Mouse (Mus musculus) megakaryocyte, embryonic 14.5 days (primary cell): ENCODE data around the gene 1700020N01Rik. TPM values are rescaled to one million over a fixed set of nuclear protein-coding genes. Genes with fewer than 3 reads are reported as not detected.

Source experiments
- H3K27me3 ChIP-seq: replicated peaks from 2 replicates; pipeline ENCODE3; 2012; ENCODE audit warnings: inconsistent platforms
- H3K36me3 ChIP-seq: replicated peaks from 2 replicates; pipeline ENCODE3; 2012; ENCODE audit warnings: low read length, inconsistent platforms, mixed read lengths
- H3K4me1 ChIP-seq: 2 replicates; pipeline ENCODE4 v1.6.1; 2012; ENCODE audit warnings: inconsistent platforms
- H3K4me3 ChIP-seq: replicated peaks from 2 replicates; pipeline ENCODE3; 2012; ENCODE audit warnings: moderate library complexity, mild to moderate bottlenecking, inconsistent platforms
- H3K9me3 ChIP-seq: 2 replicates; pipeline ENCODE4 v1.6.1; 2012; ENCODE audit warnings: inconsistent platforms
- FLI1 ChIP-seq: IDR thresholded peaks from 2 replicates; pipeline ENCODE4 v1.6.1; 2012; ENCODE audit warnings: low read length, inconsistent platforms, mixed read lengths
- GATA1 ChIP-seq: IDR thresholded peaks from 3 replicates; pipeline ENCODE4 v1.6.1; 2012; ENCODE audit warnings: mixed read lengths, low read length, inconsistent platforms, borderline replicate concordance
- polyA plus RNA-seq: library from polyadenylated mRNA; stranded (reverse); fragments of >175 nt; gene quantifications from 2 replicates; pipeline ENCODE4 v1.2.3, GENCODE M21; 2012; ENCODE audit warnings: low replicate concordance; ENCODE audit not compliant: insufficient read depth

1700020N01Rik gene
- polyA plus RNA-seq, 1 experiment: not detected

GRCm38 (mm10) chr10:21618745-21619508, 26.0 kb downstream of the 1700020N01Rik start:
- Histone ChIP-seq H3K36me3 (no peaks in the 10 kb centered on the region), H3K4me3 (peak overlapping the region; percentile 74), H3K27me3 (no peaks in the 10 kb centered on the region), H3K4me1 (no peaks in the 10 kb centered on the region; the same call in 1 of the 2 replicates), H3K9me3 (no peaks in the 10 kb centered on the region)
- no peak for TF ChIP-seq GATA1
- no peak for TF ChIP-seq FLI1

DNA sequence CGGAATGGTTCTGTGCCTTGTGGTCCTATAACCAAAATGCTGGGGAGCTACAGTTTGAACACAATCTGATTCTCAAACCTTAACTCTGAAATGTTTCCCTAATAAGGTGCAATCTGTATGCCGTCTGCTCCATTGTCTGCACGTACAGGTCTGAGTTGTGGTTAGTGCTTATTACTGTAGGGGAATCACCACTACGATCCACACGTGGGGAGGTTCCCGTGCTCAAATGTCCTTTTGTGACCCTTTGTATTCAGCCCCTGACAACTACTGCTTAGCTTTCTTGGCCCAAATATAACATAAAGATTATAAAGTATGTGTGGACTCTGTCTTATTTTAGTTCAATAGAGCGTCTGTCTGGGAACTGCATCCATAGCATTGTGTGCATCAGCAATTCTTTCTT, 29.1 kb downstream of the 1700020N01Rik start:
- TF ChIP-seq FLI1: no peak
- no peak for TF ChIP-seq GATA1
- Histone ChIP-seq H3K4me3 (no peak overlapping the region), H3K27me3 (no peaks in the 10 kb centered on the region), H3K9me3 (no peaks in the 10 kb centered on the region), H3K4me1 (no peaks in the 10 kb centered on the region; the same call in 1 of the 2 replicates), H3K36me3 (no peaks in the 10 kb centered on the region)

- TF ChIP-seq FLI1 (no peak), GATA1 (no peak)
- H3K27me3 ChIP-seq: peaks cover 2% of the 10 kb centered on the region
- H3K36me3 ChIP-seq: no peaks in the 10 kb centered on the region
- H3K4me1 ChIP-seq: no peaks in the 10 kb centered on the region
- no peak overlapping the region for H3K4me3 ChIP-seq
- no peaks in the 10 kb centered on the region for H3K9me3 ChIP-seq
Measured at GRCm38 (mm10) chr10:21628555-21628954, 35.6 kb downstream of the 1700020N01Rik start.

DNA sequence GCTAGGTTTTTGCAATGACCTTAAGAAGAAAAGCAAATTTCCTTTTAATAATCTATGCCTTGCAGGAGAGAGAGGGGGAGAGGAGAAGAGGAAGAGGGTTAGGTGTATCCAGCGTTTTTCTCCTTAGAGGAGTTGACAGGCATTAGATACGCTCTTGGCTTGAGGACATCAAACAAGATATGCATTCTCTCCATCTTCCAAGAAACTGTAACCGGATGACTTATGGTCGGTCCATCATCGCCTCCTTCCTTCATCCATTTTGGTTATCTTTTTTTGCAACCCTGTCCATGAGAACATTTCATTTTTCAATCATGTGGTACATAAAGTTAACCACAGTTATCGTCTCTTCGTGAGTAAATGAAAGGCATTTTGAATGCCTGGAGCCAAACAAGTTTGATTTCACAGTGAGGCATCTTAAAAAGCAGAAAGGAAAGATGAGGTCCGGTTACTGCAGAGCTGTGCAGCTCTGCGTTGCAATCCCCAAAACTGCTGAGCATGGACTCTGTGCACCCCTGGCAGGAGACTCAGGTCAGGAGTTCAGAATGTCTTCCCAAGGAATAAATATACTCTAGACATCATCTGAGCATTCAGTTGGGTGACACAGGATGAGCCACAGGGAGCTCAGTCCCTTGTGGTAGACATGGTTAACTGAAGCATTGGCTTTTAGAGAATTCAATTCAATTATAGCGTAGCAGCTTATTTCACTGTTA, 36.2 kb downstream of the 1700020N01Rik start:
- TF ChIP-seq FLI1 (no peak), GATA1 (no peak)
- Histone ChIP-seq H3K9me3 (no peaks in the 10 kb centered on the region), H3K36me3 (no peaks in the 10 kb centered on the region), H3K4me3 (no peak overlapping the region), H3K4me1 (no peaks in the 10 kb centered on the region), H3K27me3 (peaks cover 2% of the 10 kb centered on the region)

DNA sequence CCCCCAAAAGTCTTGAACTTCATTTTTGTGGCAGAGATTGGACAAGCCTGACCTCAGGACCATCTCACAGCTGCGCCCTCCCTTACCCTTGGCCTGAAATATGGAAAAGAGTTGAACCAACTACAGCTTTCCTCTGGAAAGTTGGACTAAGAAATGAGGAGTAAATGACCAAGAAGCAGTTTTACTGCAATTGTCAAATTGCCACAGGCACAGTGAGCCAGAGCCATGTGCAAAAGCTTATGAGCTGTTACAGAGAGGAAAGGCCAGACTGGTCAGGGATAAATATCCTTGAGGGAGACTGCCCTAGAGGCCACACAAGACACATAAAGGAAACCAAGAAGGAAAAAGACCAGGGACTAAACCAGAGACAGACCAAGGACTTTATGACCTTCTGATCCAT, 38.5 kb downstream of the 1700020N01Rik start:
- Histone ChIP-seq H3K9me3 (no peaks in the 10 kb centered on the region), H3K27me3 (peaks cover 2% of the 10 kb centered on the region), H3K4me3 (no peak overlapping the region), H3K4me1 (no peaks in the 10 kb centered on the region), H3K36me3 (no peaks in the 10 kb centered on the region)
- no peak for TF ChIP-seq FLI1
- TF ChIP-seq GATA1: no peak

DNA sequence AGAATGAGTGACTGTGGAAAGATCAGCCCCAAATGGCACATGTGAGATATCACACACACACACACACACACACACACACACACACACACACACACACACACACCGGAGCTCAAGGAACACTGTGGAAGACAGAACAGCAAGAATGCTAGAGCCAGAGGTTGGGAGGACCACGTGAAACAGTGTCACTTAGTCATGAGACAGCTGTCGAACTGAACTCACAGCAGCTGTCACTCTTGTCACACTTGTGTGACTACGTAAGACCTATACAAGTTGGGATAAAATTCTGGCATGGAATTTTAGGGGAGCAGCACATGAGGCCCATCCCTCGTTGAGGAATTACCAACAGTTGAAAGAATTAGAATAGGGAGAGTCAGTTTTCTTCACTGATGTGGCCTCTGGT, 39.7 kb downstream of the 1700020N01Rik start:
- TF ChIP-seq FLI1 (no peak), GATA1 (no peak)
- Histone ChIP-seq H3K4me1 (no peaks in the 10 kb centered on the region), H3K9me3 (no peaks in the 10 kb centered on the region), H3K4me3 (no peak overlapping the region), H3K27me3 (peaks cover 2% of the 10 kb centered on the region), H3K36me3 (no peaks in the 10 kb centered on the region)

DNA sequence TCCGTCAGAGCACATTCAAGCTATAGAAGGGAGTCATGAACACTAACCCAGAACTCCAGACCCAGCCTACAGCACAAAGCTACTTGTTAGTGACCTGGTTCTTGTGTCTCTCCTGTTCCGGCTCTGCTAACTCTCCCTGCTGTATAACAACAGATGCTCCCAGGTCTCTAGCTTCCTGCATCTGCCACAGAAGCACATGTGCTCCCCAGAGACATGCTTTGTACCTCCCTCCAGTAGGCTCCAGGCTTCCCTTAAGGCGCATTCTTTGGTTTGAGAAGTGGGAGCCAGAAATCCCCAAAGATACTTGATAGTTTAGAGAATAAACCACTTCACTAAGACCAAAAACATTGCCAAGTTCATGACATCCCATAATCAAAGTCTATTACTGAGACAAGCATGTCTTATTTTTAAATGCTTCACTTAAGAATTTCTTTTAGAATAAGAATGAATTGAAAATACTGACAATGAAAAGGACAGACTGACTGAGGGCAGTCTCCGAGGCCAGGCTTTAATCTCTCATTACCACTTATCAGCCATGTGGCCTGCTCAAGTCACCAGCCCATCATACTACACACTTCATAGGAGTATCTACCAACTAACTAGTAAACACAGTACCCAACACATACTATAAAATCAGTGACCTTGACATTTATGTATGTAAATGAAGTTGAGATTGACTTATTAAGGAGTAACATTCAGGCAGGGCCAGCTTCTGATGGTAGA, 43.2 kb downstream of the 1700020N01Rik start:
- no peak overlapping the region for H3K4me3 ChIP-seq
- no peaks in the 10 kb centered on the region for H3K9me3 ChIP-seq
- H3K4me1 ChIP-seq: no peaks in the 10 kb centered on the region
- H3K27me3 ChIP-seq: no peaks in the 10 kb centered on the region
- no peak for TF ChIP-seq FLI1
- TF ChIP-seq GATA1: no peak
- no peaks in the 10 kb centered on the region for H3K36me3 ChIP-seq

DNA sequence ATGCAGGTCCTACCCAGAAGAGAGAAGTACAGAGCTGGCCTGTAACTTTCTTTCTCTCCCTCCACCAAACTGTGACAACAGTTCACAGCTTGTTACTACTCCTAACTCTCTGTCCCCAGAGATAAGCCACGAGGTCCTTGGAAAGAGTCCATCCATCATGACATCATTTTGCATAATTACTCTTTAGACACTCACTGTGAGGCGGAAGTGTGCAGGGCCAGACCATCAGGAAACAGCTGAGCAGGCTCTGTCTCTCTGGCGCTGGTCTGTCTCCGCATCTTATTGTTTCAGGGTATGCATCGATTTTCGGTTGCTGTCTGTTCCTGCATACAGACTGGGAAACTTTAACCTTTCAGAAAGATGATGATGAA, 43.8 kb downstream of the 1700020N01Rik start:
- Histone ChIP-seq H3K4me3 (no peak overlapping the region), H3K9me3 (no peaks in the 10 kb centered on the region), H3K4me1 (no peaks in the 10 kb centered on the region), H3K27me3 (no peaks in the 10 kb centered on the region), H3K36me3 (no peaks in the 10 kb centered on the region)
- TF ChIP-seq FLI1: no peak
- no peak for TF ChIP-seq GATA1

DNA sequence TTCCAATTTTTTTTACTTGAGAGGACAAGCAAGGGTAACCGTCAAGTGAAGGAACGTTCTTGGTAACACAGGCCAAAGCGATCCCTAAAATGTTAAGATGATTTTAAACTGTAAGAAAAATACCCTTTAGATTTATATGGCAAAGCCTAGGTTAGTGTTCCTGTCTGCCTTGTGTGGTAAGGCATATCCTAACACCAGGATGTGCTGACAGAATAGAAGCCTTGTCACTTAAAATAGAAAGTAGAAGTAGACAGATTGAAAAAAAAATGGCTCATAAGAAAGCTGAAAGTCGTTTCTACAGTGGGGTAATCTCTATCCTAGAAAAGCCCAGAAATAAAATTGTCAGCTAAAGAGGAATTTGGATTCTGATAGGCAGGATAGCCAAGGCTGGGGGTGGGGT, 58.4 kb downstream of the 1700020N01Rik start:
- no peak overlapping the region for H3K4me3 ChIP-seq
- no peak for TF ChIP-seq GATA1
- no peak for TF ChIP-seq FLI1
- H3K4me1 ChIP-seq: no peaks in the 10 kb centered on the region
- H3K36me3 ChIP-seq: no peaks in the 10 kb centered on the region
- no peaks in the 10 kb centered on the region for H3K27me3 ChIP-seq
- H3K9me3 ChIP-seq: peaks cover 18% of the 10 kb centered on the region; the same call in 1 of the 2 replicates
